Mouse (Mus musculus) small intestine, adult 2 months (tissue): ENCODE results near the gene Mum1. TPM values are rescaled to one million over a fixed set of nuclear protein-coding genes. Genes with fewer than 3 reads are reported as not detected.

ENCODE experiments used
- H3K27ac ChIP-seq: fragments of 200-500 bp; 2 replicates; pipeline ENCODE4 v1.5.1; 2012; ENCODE audit warnings: low read depth, low read length, control low read depth, inconsistent platforms; ENCODE audit not compliant: insufficient read depth
- H3K27me3 ChIP-seq: fragments of 200-500 bp; 2 replicates; pipeline ENCODE4 v1.6.1; 2012; ENCODE audit warnings: mild to moderate bottlenecking, moderate library complexity, low read length, inconsistent platforms; ENCODE audit not compliant: control insufficient read depth, insufficient read depth
- H3K36me3 ChIP-seq: fragments of 200-500 bp; 2 replicates; pipeline ENCODE4 v1.6.1; 2012; ENCODE audit warnings: mild to moderate bottlenecking, low read length, control low read depth, inconsistent platforms; ENCODE audit not compliant: control insufficient read depth, insufficient read depth
- H3K4me1 ChIP-seq: fragments of 200-500 bp; 2 replicates; pipeline ENCODE4 v1.6.1; 2012; ENCODE audit warnings: low read length, inconsistent platforms, mixed read lengths; ENCODE audit not compliant: control insufficient read depth, insufficient read depth, insufficient read length
- H3K4me3 ChIP-seq: fragments of 200-500 bp; 2 replicates; pipeline ENCODE4 v1.5.1; 2012; ENCODE audit warnings: low read depth, mild to moderate bottlenecking, control low read depth, inconsistent platforms, low read length, moderate library complexity
- CTCF ChIP-seq: fragments of 200-500 bp; IDR thresholded peaks from 2 replicates; pipeline ENCODE4 v1.5.1; 2012; ENCODE audit warnings: low read depth, mild to moderate bottlenecking, control low read depth, inconsistent platforms, low read length, moderate library complexity, mixed read lengths; ENCODE audit not compliant: insufficient replicate concordance, insufficient read length; ENCODE audit errors: extremely low read depth
- POLR2A ChIP-seq: fragments of 200-500 bp; IDR thresholded peaks from 2 replicates; pipeline ENCODE4 v1.6.1; 2012; ENCODE audit warnings: low read depth, mild to moderate bottlenecking, control low read depth, inconsistent platforms, low read length, moderate library complexity
- WGBS: fragments of 180-500 bp; shearing (Covaris S2); methylation state at CpG from one replicate; pipeline ENCODE4 v1.1.7; 2018; 5-methylcytosine and 5-hydroxymethylcytosine counted together
- polyA plus RNA-seq: library from polyadenylated mRNA; depleted of rRNA; stranded (reverse); fragments of >200 nt; gene quantifications from 2 replicates; pipeline ENCODE4 v1.2.3, GENCODE M21; 2012

Gene Mum1
- polyA plus RNA-seq, 1 experiment = 23.7 TPM

GRCm38 (mm10) chr10:80186649-80187048, 39.6 kb upstream of the Mum1 start:
- no peak for TF ChIP-seq CTCF
- TF ChIP-seq POLR2A = no peak
- 63% methylated on average over 27 of the region's 27 CpGs for WGBS
- peaks cover 16% of the 10 kb centered on the region for H3K27me3 ChIP-seq
- H3K27ac ChIP-seq = no peak overlapping the region
- peaks cover 8% of the 10 kb centered on the region for H3K4me1 ChIP-seq
- H3K4me3 ChIP-seq = no peak overlapping the region
- H3K36me3 ChIP-seq = no peaks in the 10 kb centered on the region

- TF ChIP-seq CTCF (no peak), POLR2A (no peak)
- Histone ChIP-seq H3K4me1 (peaks cover 8% of the 10 kb centered on the region), H3K36me3 (no peaks in the 10 kb centered on the region), H3K27me3 (peaks cover 16% of the 10 kb centered on the region), H3K27ac (no peak overlapping the region), H3K4me3 (no peak overlapping the region)
- WGBS = 93% methylated on average over 10 of the region's 10 CpGs
Observed at GRCm38 (mm10) chr10:80187739-80188138, 38.5 kb upstream of the Mum1 start.

GRCm38 (mm10) chr10:80188453-80189024, 37.7 kb upstream of the Mum1 start:
- H3K27me3 ChIP-seq = peaks cover 16% of the 10 kb centered on the region
- TF ChIP-seq CTCF (no peak), POLR2A (no peak)
- H3K27ac ChIP-seq = no peak overlapping the region
- 82% methylated on average over 15 of the region's 15 CpGs for WGBS
- no peaks in the 10 kb centered on the region for H3K36me3 ChIP-seq
- no peak overlapping the region for H3K4me3 ChIP-seq
- H3K4me1 ChIP-seq = peaks cover 8% of the 10 kb centered on the region

GRCm38 (mm10) chr10:80189999-80190398, 36.2 kb upstream of the Mum1 start:
- Histone ChIP-seq H3K27me3 (peaks cover 16% of the 10 kb centered on the region), H3K4me1 (peaks cover 8% of the 10 kb centered on the region), H3K36me3 (no peaks in the 10 kb centered on the region), H3K4me3 (peak overlapping the region; percentile 36), H3K27ac (no peak overlapping the region)
- 21% methylated on average over 21 of the region's 21 CpGs for WGBS
- no peak for TF ChIP-seq CTCF

GRCm38 (mm10) chr10:80190491-80191051, 35.7 kb upstream of the Mum1 start:
- 2% methylated on average over 48 of the region's 48 CpGs for WGBS

GRCm38 (mm10) chr10:80193976-80194375, 32.3 kb upstream of the Mum1 start:
- H3K36me3 ChIP-seq = no peaks in the 10 kb centered on the region
- TF ChIP-seq POLR2A (no peak), CTCF (no peak)
- no peak overlapping the region for H3K27ac ChIP-seq
- no peak overlapping the region for H3K4me3 ChIP-seq
- peaks cover 8% of the 10 kb centered on the region for H3K4me1 ChIP-seq
- 83% methylated on average over 6 of the region's 6 CpGs for WGBS
- peaks cover 16% of the 10 kb centered on the region for H3K27me3 ChIP-seq

More at GRCm38 (mm10) chr10:80190491-80191051, 35.7 kb upstream of the Mum1 start:
- Histone ChIP-seq H3K4me3 (peak overlapping the region; percentile 36), H3K27me3 (peaks cover 16% of the 10 kb centered on the region), H3K36me3 (no peaks in the 10 kb centered on the region), H3K27ac (no peak overlapping the region), H3K4me1 (peaks cover 8% of the 10 kb centered on the region)
- TF ChIP-seq POLR2A (no peak), CTCF (no peak)

- H3K4me1 ChIP-seq = peaks cover 8% of the 10 kb centered on the region
- TF ChIP-seq POLR2A (no peak), CTCF (no peak)
- no peak overlapping the region for H3K4me3 ChIP-seq
- no peaks in the 10 kb centered on the region for H3K36me3 ChIP-seq
- 74% methylated on average over 8 of the region's 8 CpGs for WGBS
- peaks cover 16% of the 10 kb centered on the region for H3K27me3 ChIP-seq
- H3K27ac ChIP-seq = no peak overlapping the region
Observed at GRCm38 (mm10) chr10:80194441-80194840, 31.8 kb upstream of the Mum1 start.
